Mouse (Mus musculus) forebrain, embryonic 13.5 days (tissue): Measurements from ENCODE around the gene Sec16a. TPM values are rescaled to one million over a fixed set of nuclear protein-coding genes. Genes with fewer than 3 reads are reported as not detected.
"Not testable (repeated sequence)": the region's sequence is repeated elsewhere in the genome, so short reads cannot be mapped to it uniquely, and the experiment has no call there.

Experiments
- ATAC-seq: fragments of 200-750 bp; cut with Nextera tagmentation; 2 replicates; pipeline ENCODE4 v1.8.0; 2017
- H3K27ac ChIP-seq: fragments of 300-500 bp; sonication (generic); 2 replicates; pipeline ENCODE4 v1.5.1; 2015; ENCODE audit warnings: inconsistent platforms, mild to moderate bottlenecking, moderate library complexity
- H3K27me3 ChIP-seq: fragments of 300-500 bp; sonication (generic); 2 replicates; pipeline ENCODE4 v1.6.1; 2015; ENCODE audit warnings: mild to moderate bottlenecking, inconsistent platforms
- H3K36me3 ChIP-seq: fragments of 300-500 bp; sonication (generic); 2 replicates; pipeline ENCODE4 v1.6.1; 2015; ENCODE audit warnings: mild to moderate bottlenecking, inconsistent platforms; ENCODE audit not compliant: poor library complexity, severe bottlenecking
- H3K4me1 ChIP-seq: fragments of 300-500 bp; sonication (generic); 2 replicates; pipeline ENCODE4 v1.6.1; 2015; ENCODE audit warnings: inconsistent platforms
- H3K4me2 ChIP-seq: fragments of 300-500 bp; sonication (generic); 2 replicates; pipeline ENCODE4 v1.6.1; 2015; ENCODE audit warnings: inconsistent platforms, mild to moderate bottlenecking, moderate library complexity
- H3K4me3 ChIP-seq: fragments of 300-500 bp; sonication (generic); 2 replicates; pipeline ENCODE4 v1.5.1; 2015; ENCODE audit warnings: mild to moderate bottlenecking, inconsistent platforms
- H3K9ac ChIP-seq: fragments of 300-500 bp; sonication (generic); 2 replicates; pipeline ENCODE4 v1.6.1; 2015; ENCODE audit warnings: mild to moderate bottlenecking, inconsistent platforms
- H3K9me3 ChIP-seq: fragments of 300-500 bp; sonication (generic); replicated peaks from 2 replicates; pipeline ENCODE4 v1.6.1; 2016; ENCODE audit warnings: inconsistent platforms
- WGBS: fragments of 180-500 bp; shearing (Covaris S2); methylation state at CpG from one replicate; pipeline ENCODE4 v1.1.7; 2015; 5-methylcytosine and 5-hydroxymethylcytosine counted together
- polyA plus RNA-seq: library from polyadenylated mRNA; unstranded; fragments of >200 nt; fragmentation: Nextera tagmentation; extraction: Ambion mirVana; gene quantifications from 2 replicates; pipeline ENCODE4 v1.2.1, GENCODE M21; 2015

Gene Sec16a
- polyA plus RNA-seq, 1 experiment from 2014 or later, result 16.9 TPM

GRCm38 (mm10) chr2:26399647-26400046 is 45.4 kb downstream of the Sec16a start:
- WGBS, result 84% methylated on average over 5 of the region's 5 CpGs
- Histone ChIP-seq H3K36me3 (peaks cover 74% of the 10 kb centered on the region), H3K27me3 (no peaks in the 10 kb centered on the region), H3K9me3 (no peaks in the 10 kb centered on the region), H3K27ac (no peak overlapping the region), H3K4me1 (no peaks in the 10 kb centered on the region), H3K9ac (no peak overlapping the region), H3K4me3 (no peak overlapping the region), H3K4me2 (no peak overlapping the region)
- ATAC-seq, result 0 out of 2 replicates have a peak, but pooled peaks have one; percentile 10

- H3K4me1 ChIP-seq, result no peaks in the 10 kb centered on the region
- H3K4me2 ChIP-seq, result no peak overlapping the region
- H3K9ac ChIP-seq, result 0 out of 2 replicates have a peak overlapping the region, but pooled peaks have one; percentile 2
- ATAC-seq, result no peak
- H3K9me3 ChIP-seq, result no peaks in the 10 kb centered on the region
- H3K36me3 ChIP-seq, result peaks cover 81% of the 10 kb centered on the region
- no peak overlapping the region for H3K4me3 ChIP-seq
- H3K27ac ChIP-seq, result no peak overlapping the region
- H3K27me3 ChIP-seq, result no peaks in the 10 kb centered on the region
- 94% methylated on average over 8 of the region's 8 CpGs for WGBS
Observed at GRCm38 (mm10) chr2:26398978-26399377, 46.0 kb downstream of the Sec16a start.

GRCm38 (mm10) chr2:26391617-26392016 is 53.4 kb downstream of the Sec16a start:
- H3K4me2 ChIP-seq, result no peak overlapping the region
- H3K9me3 ChIP-seq, result no peaks in the 10 kb centered on the region
- H3K4me3 ChIP-seq, result no peak overlapping the region
- ATAC-seq, result no peak
- peaks cover 75% of the 10 kb centered on the region for H3K36me3 ChIP-seq
- no peaks in the 10 kb centered on the region for H3K27me3 ChIP-seq
- no peak overlapping the region for H3K27ac ChIP-seq
- H3K9ac ChIP-seq, result no peak overlapping the region
- H3K4me1 ChIP-seq, result peaks cover 25% of the 10 kb centered on the region
- 91% methylated on average over 6 of the region's 6 CpGs for WGBS

GRCm38 (mm10) chr2:26390954-26391353 is 54.1 kb downstream of the Sec16a start:
- Histone ChIP-seq H3K4me3 (no peak overlapping the region), H3K36me3 (peaks cover 75% of the 10 kb centered on the region), H3K27ac (no peak overlapping the region), H3K9ac (no peak overlapping the region), H3K9me3 (no peaks in the 10 kb centered on the region), H3K4me1 (peaks cover 25% of the 10 kb centered on the region), H3K4me2 (0 out of 2 replicates have a peak overlapping the region, but pooled peaks have one; percentile 5), H3K27me3 (no peaks in the 10 kb centered on the region)
- ATAC-seq, result no peak
- 89% methylated on average over 3 of the region's 3 CpGs for WGBS

GRCm38 (mm10) chr2:26389154-26389690 is 55.8 kb downstream of the Sec16a start, which contains the start of the genes Entr1 and Pmpca:
Entr1 (minus strand) TSS chr2:26389316.
Pmpca (plus strand) TSS chr2:26389339.
- Histone ChIP-seq H3K4me1 (peaks cover 25% of the 10 kb centered on the region), H3K4me3 (peak within 1 kb of the TSS; percentile 95), H3K9me3 (no peaks in the 10 kb centered on the region), H3K27ac (peak within 1 kb of the TSS; percentile 59), H3K4me2 (peak within 1 kb of the TSS; percentile 99), H3K9ac (peak within 1 kb of the TSS; percentile 96), H3K27me3 (no peaks in the 10 kb centered on the region), H3K36me3 (peaks cover 75% of the 10 kb centered on the region)
- peak; percentile 92 for ATAC-seq
- under 1% methylated on average over 52 of the region's 60 CpGs for WGBS

- peak overlapping the region; percentile 99 for H3K4me2 ChIP-seq
- H3K9ac ChIP-seq, result peak overlapping the region; percentile 96
- no peaks in the 10 kb centered on the region for H3K9me3 ChIP-seq
- H3K27ac ChIP-seq, result peak overlapping the region; percentile 59
- H3K36me3 ChIP-seq, result peaks cover 75% of the 10 kb centered on the region
- H3K27me3 ChIP-seq, result no peaks in the 10 kb centered on the region
- under 1% methylated on average over 37 of the region's 45 CpGs for WGBS
- peak overlapping the region; percentile 95 for H3K4me3 ChIP-seq
- H3K4me1 ChIP-seq, result peaks cover 25% of the 10 kb centered on the region
- ATAC-seq, result peak; percentile 60
Observed at GRCm38 (mm10) chr2:26388682-26389153, 56.3 kb downstream of the Sec16a start.

GRCm38 (mm10) chr2:26387713-26388112 is 57.3 kb downstream of the Sec16a start:
- no peak overlapping the region for H3K27ac ChIP-seq
- WGBS, result 86% methylated on average over 3 of the region's 3 CpGs
- no peaks in the 10 kb centered on the region for H3K27me3 ChIP-seq
- H3K4me3 ChIP-seq, result peak overlapping the region; percentile 95
- peak overlapping the region; percentile 96; the same call in 1 of the 2 replicates for H3K9ac ChIP-seq
- peaks cover 25% of the 10 kb centered on the region for H3K4me1 ChIP-seq
- no peaks in the 10 kb centered on the region for H3K9me3 ChIP-seq
- ATAC-seq, result no peak
- peak overlapping the region; percentile 99 for H3K4me2 ChIP-seq
- peaks cover 75% of the 10 kb centered on the region for H3K36me3 ChIP-seq

- H3K4me2 ChIP-seq, result peak overlapping the region; percentile 98
- not testable (repeated sequence) for H3K27me3 ChIP-seq, H3K9me3 ChIP-seq
- 38% methylated on average over 6 of the region's 6 CpGs for WGBS
- peak overlapping the region; percentile 66; the same call in 1 of the 2 replicates for H3K27ac ChIP-seq
- H3K9ac ChIP-seq, result peak overlapping the region; percentile 85
- peak; percentile 52 for ATAC-seq
- H3K4me1 ChIP-seq, result peaks cover 16% of the 10 kb centered on the region
- peak overlapping the region; percentile 87 for H3K4me3 ChIP-seq
- peaks cover 68% of the 10 kb centered on the region for H3K36me3 ChIP-seq
Observed at GRCm38 (mm10) chr2:26380871-26381270, 64.1 kb downstream of the Sec16a start.

- peak; percentile 97 for ATAC-seq
- H3K4me2 ChIP-seq, result peak within 1 kb of the TSS; percentile 98
- H3K27me3 ChIP-seq, result no peaks in the 10 kb centered on the region
- peak within 1 kb of the TSS; percentile 66 for H3K27ac ChIP-seq
- H3K4me1 ChIP-seq, result peaks cover 16% of the 10 kb centered on the region
- H3K9me3 ChIP-seq, result no peaks in the 10 kb centered on the region
- peaks cover 68% of the 10 kb centered on the region for H3K36me3 ChIP-seq
- H3K4me3 ChIP-seq, result peak within 1 kb of the TSS; percentile 87
- peak within 1 kb of the TSS; percentile 85 for H3K9ac ChIP-seq
- WGBS, result under 1% methylated on average over 38 of the region's 38 CpGs
Observed at GRCm38 (mm10) chr2:26380131-26380771, 64.8 kb downstream of the Sec16a start, which contains the start of gene Snapc4. Snapc4 (minus strand) TSS chr2:26380653.

GRCm38 (mm10) chr2:26372396-26372795 is 72.6 kb downstream of the Sec16a start:
- WGBS, result 95% methylated on average over 8 of the region's 8 CpGs

GRCm38 (mm10) chr2:26368572-26368971 is 76.4 kb downstream of the Sec16a start:
- H3K4me3 ChIP-seq, result no peak overlapping the region
- 85% methylated on average over 1 of the region's 1 CpGs for WGBS

More at GRCm38 (mm10) chr2:26372396-26372795, 72.6 kb downstream of the Sec16a start:
- Histone ChIP-seq H3K4me2 (no peak overlapping the region), H3K9ac (no peak overlapping the region), H3K9me3 (no peaks in the 10 kb centered on the region), H3K27ac (no peak overlapping the region), H3K27me3 (no peaks in the 10 kb centered on the region), H3K4me1 (no peaks in the 10 kb centered on the region), H3K4me3 (no peak overlapping the region), H3K36me3 (peaks cover 100% of the 10 kb centered on the region)
- ATAC-seq, result no peak

GRCm38 (mm10) chr2:26367911-26368310 is 77.1 kb downstream of the Sec16a start:
- 95% methylated on average over 6 of the region's 6 CpGs for WGBS
- Histone ChIP-seq H3K9me3 (no peaks in the 10 kb centered on the region), H3K4me2 (no peak overlapping the region), H3K27me3 (no peaks in the 10 kb centered on the region), H3K27ac (no peak overlapping the region), H3K9ac (no peak overlapping the region), H3K36me3 (peaks cover 100% of the 10 kb centered on the region), H3K4me1 (no peaks in the 10 kb centered on the region), H3K4me3 (no peak overlapping the region)
- ATAC-seq, result no peak

More at GRCm38 (mm10) chr2:26368572-26368971, 76.4 kb downstream of the Sec16a start:
- Histone ChIP-seq H3K27me3 (no peaks in the 10 kb centered on the region), H3K4me1 (no peaks in the 10 kb centered on the region), H3K4me2 (no peak overlapping the region), H3K27ac (no peak overlapping the region), H3K36me3 (peaks cover 100% of the 10 kb centered on the region), H3K9ac (no peak overlapping the region), H3K9me3 (no peaks in the 10 kb centered on the region)
- ATAC-seq, result no peak
